Mouse (Mus musculus) bone marrow macrophage, adult 2 months (primary cell): ENCODE measurements around the gene Il6.
"Not testable (repeated sequence)": the region's sequence is repeated elsewhere in the genome, so short reads cannot be mapped to it uniquely, and the experiment has no call there.

ENCODE experiments used
- CTCF ChIP-seq: IDR thresholded peaks from 2 replicates; pipeline ENCODE4 v1.5.1; 2012; ENCODE audit warnings: low read depth, mild to moderate bottlenecking, low read length, moderate library complexity
- POLR2A ChIP-seq: IDR thresholded peaks from 2 replicates; pipeline ENCODE4 v1.6.1; 2012; ENCODE audit warnings: mild to moderate bottlenecking, low read depth, low read length, borderline replicate concordance

DNA sequence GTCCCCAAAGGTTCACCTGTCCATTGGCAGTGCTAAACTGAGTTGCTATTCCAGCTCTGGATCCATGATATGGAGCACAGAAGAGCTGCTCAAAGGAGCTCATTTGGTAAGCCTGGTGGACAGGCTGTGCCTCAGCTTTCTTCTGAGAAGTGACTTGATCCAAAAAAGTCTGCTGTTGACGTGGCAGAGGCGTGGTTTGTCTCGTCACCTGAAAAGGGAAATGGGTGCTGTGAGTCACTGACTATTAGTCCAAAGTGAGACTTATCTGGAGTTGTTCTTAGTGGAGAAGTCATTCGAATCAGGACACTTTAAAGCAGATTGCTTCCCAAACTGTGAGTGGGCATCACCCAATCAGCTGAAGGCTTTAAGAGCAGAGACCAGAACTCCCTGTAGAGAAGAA, 26.9 kb downstream of the Il6 start:
- not testable (repeated sequence) for TF ChIP-seq CTCF, POLR2A
